Mouse (Mus musculus) lung, postnatal 36 days (tissue): Measurements from ENCODE around the gene P2ry13.

Experiments used
- DNase-seq: peaks from one replicate; pipeline ENCODE4 v3.0.0; 2022; ENCODE audit warnings: mixed read lengths

The P2ry13 gene

GRCm38 (mm10) chr3:59194938-59195337 lies 15.7 kb downstream of the P2ry13 start, which contains the start of gene Gpr87:
Gpr87 (minus strand) TSS chr3:59195104.
- DNase-seq: no peak

GRCm38 (mm10) chr3:59194099-59194498 lies 16.6 kb downstream of the P2ry13 start:
- no peak for DNase-seq

DNA sequence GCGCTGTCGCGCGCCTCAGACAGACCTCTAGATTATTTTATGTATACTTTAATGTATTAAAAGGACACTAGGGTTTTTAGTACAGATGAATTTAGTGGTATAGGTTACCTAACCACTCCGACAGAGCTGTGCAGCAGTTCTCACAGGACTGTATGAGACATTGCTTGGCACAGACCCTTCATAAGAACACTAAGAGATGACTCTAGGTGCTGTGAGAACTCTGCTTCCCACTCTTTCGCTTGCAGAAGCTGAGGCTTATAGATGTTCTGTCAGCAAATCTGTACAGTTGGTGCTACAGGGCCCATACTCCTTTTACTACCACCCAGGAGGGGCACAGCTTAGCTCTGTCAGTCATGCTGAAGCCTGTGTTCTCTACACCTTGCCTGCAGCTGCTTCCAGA lies 19.0 kb downstream of the P2ry13 start:
- DNase-seq: no peak

DNA sequence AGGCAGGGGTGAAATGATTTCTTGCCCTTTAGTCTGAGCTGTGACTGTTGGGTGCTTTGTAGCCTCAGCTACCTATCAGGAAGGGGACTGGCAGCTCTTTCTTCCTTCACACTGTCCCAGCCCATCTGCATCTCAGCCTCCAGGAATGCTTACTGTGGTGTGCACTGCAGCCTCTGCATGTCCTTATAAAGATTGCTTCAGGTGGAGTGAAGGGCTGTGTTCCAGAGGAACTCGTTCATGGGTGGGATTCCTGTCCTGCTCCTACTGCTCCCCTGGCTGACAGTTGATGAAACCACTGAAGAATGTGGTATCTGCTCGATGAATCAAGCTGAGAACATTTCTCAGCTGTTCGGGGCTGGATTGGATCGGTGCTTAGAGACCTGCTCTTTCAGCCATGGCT lies 23.3 kb downstream of the P2ry13 start:
- no peak for DNase-seq

DNA sequence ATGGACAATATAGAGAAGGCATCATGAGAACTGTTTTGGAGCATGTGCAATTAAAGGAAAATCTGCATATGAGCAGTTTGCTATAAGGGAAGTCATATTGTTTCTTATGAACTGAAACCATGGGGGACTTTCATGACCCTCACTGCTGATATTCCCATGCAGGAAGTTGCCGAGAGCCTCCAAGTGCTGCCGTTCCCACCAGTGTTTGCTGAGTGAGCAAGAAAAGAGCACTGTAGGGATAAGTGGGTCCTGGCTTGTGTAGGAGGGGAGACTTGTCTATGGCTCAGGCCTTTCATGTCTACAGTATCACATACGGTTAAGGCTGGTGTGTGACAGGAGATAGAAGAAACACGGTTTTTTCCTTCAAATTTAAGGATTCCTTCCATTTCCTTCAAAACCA lies 25.0 kb downstream of the P2ry13 start:
- DNase-seq: no peak

DNA sequence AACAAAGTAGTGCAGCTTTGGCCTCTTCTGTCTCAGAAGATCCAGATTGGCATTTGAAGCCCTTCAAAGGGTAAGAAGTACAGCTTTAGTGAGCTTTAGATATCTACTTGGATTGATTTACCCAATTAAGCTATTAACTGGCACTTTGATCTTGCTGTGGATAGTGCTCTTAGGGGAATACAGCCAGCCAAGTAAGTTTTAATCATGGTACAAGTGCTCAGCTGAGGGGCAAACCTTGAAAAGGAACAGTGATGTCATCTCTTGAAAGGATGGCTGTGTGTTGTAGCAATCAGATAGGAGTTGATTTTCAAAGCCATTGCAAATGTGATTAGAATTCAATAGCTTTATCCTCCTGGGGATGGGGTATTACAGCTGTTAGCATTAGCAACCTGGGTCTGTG lies 28.6 kb downstream of the P2ry13 start:
- DNase-seq: no peak

GRCm38 (mm10) chr3:59181134-59181533 lies 29.5 kb downstream of the P2ry13 start:
- no peak for DNase-seq

DNA sequence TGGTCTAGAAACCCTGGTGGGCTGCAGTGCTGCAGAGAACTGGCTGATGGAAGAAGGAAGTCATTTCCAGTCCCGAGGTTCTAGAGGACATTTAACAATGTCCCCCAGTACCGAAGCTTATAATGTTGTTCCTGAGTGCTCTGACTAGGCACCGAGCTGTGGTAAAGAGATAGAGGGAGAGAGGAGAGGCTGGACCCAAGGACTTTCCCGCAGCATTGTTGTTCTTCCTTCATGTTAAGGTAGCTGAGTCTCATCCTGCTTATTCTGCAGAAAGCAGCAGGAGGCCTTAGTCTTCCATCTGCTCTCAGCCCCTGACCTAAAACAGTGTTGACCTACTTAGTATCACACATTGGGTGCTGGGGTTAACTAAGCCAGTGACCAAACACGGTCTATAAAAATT lies 33.8 kb downstream of the P2ry13 start:
- DNase-seq: no peak

- DNase-seq: peak; percentile 71
These were observed 35.4 kb downstream of the P2ry13 start for GRCm38 (mm10) chr3:59175234-59175633.

- DNase-seq: peak; percentile 26
These were observed 36.1 kb downstream of the P2ry13 start for GRCm38 (mm10) chr3:59174426-59175154.

GRCm38 (mm10) chr3:59169921-59170627 lies 40.6 kb downstream of the P2ry13 start:
- no peak for DNase-seq

DNA sequence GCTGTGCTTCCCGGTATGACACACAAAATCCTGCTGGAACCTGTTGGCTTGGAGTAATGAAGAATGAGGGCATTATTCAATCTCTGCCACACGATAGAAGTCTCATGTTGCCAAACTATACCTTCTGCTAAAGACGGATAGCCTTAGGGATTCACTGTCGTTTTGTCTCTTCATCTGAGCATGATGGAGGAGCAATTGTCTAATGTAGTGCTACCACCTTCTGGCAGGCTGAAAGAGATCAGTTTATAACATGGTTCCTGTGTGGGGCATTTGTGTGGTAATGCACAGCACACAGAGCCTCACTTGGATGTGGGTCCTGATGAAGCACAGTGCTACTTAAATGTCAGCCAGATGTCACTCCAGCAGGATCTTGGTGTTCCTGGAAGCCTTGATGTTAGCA lies 41.5 kb downstream of the P2ry13 start:
- no peak for DNase-seq

DNA sequence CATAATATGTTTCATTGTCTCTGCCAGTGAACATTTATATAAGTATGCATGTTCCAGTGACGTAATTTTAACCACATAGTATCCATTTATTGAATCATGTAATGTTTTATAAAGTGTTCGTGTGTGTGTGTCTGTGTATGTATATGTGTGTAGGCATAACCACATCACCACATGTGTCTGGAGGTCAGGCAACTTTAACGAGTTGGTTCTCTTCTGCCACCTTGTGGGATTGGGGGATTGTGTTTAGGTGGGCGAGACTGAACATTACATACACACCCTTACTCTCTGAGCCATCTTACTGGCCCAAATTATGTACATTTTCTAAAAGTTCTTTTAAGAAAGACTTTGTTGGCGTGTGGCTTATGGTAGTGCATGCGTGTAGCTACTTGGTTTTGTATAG lies 42.2 kb downstream of the P2ry13 start:
- no peak for DNase-seq

DNA sequence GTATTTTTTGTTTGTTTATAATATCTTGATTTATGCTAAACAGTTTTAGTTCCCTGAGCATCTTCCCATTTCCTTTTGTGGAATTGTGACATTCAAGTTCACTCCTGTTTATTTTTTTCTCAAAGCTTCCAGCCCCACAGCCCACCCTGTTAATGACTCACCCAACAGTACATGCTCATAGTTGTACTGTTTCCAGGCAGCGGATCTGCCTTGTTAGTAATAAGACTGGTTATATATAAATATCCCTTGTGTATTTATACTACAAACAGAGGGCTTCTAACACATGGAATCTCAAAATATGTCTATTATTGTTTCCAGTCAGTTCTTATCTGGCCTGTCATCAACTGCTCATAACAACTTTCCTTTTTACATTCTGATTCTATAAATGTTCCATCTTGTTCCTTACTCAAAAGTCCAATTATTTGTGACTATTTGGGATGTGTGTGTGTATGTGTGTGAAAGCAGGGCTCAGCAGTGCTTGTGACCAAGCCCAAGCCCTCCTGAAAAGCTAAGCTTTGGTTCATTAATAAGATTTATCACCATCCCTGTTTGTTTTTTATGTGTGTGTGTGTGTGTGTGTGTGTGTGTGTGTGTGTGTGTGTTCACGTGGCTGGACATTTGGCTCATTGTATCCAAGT lies 43.1 kb downstream of the P2ry13 start:
- DNase-seq: peak; percentile 13

GRCm38 (mm10) chr3:59160465-59160864 lies 50.2 kb downstream of the P2ry13 start:
- DNase-seq: no peak
